ENCODE assay signal across 16 mouse cellular contexts in genomic region chr17:30056226-30056625, GRCm38 (mm10). TPM values are rescaled to one million over a fixed set of nuclear protein-coding genes. Genes with fewer than 3 reads are reported as not detected.
A peak's percentile ranks its signal among the peaks of the same experiment; 100 is the strongest.
DNase-seq lines count a peak whose midpoint lies in the region; ATAC-seq lines count a peak whose summit lies in the region.
"Had no signal": no experiment of that assay in that cellular context is flagged by ENCODE, and none has a peak within 500 bp of the region (broad histone marks: within the 10 kb centered on the region; RNA-seq: fewer than 3 reads in every experiment).

No protein-coding gene starts in this region.

- H3K4me1 ChIP-seq in kidney, embryonic 16.5 days (ENCODE audit: insufficient read depth, low read length): peaks cover 21% of the 10 kb centered on the region

- no peak for ATAC-seq in kidney, embryonic 16.5 days (ENCODE audit: low FRiP score, low TSS enrichment)

- H3K4me2 ChIP-seq in kidney, embryonic 16.5 days (replicated peaks; ENCODE audit: low read depth, low read length): no peak overlapping the region
- H3K4me2 ChIP-seq: embryonic facial prominence, embryonic 12.5 days; heart, embryonic 15.5 days; hindbrain, embryonic 15.5 days had no signal

- no peaks in the 10 kb centered on the region for H3K9me3 ChIP-seq in kidney, embryonic 16.5 days (ENCODE audit: low read length)
- H3K9me3 ChIP-seq: embryonic facial prominence, embryonic 12.5 days; heart, embryonic 15.5 days; hindbrain, embryonic 15.5 days had no signal

- 82% methylated on average over 5 of the region's 5 CpGs for WGBS in kidney, embryonic 16.5 days

- H3K27me3 ChIP-seq in kidney, embryonic 16.5 days (ENCODE audit: insufficient read depth, low read length): no peaks in the 10 kb centered on the region
- H3K27me3 ChIP-seq: embryonic facial prominence, embryonic 12.5 days; heart, embryonic 15.5 days; hindbrain, embryonic 15.5 days had no signal

- H3K9ac ChIP-seq in kidney, embryonic 16.5 days (replicated peaks; ENCODE audit: low read length): no peak overlapping the region
- H3K9ac ChIP-seq: embryonic facial prominence, embryonic 12.5 days; heart, embryonic 15.5 days; hindbrain, embryonic 15.5 days had no signal

- no peak overlapping the region for H3K27ac ChIP-seq in kidney, embryonic 16.5 days (ENCODE audit: low read length)
- H3K27ac ChIP-seq: embryonic facial prominence, embryonic 12.5 days; heart, embryonic 15.5 days; hindbrain, embryonic 15.5 days; stomach, postnatal 0 days had no signal

- DNase-seq in gastrocnemius, adult 18-20 months (ENCODE audit: low spot score): peak; percentile 39
- no peak for DNase-seq in gastrocnemius, postnatal 10 days
- peak; percentile 27 for DNase-seq in kidney, adult 11 months
- DNase-seq in gastrocnemius, postnatal 25 days: peak; percentile 10
- DNase-seq in skeletal muscle tissue, adult 2 months (ENCODE audit: low read depth, low spot score): peak; percentile 21
- DNase-seq in spleen, adult 18-20 months: no peak
- DNase-seq: cerebellum, adult 11-12 months; layer of hippocampus, postnatal 36 days; lung, adult 2 months; midbrain, embryonic 14.5 days; thymus, postnatal 25 days had no signal

- H3K36me3 ChIP-seq in kidney, embryonic 16.5 days (ENCODE audit: insufficient read depth, low read length): peaks cover 5% of the 10 kb centered on the region; the same call in 1 of the 2 replicates
- H3K36me3 ChIP-seq: heart, embryonic 15.5 days; hindbrain, embryonic 15.5 days had no signal

- H3K4me3 ChIP-seq in kidney, embryonic 16.5 days (ENCODE audit: low read length): no peak overlapping the region
- H3K4me3 ChIP-seq: embryonic facial prominence, embryonic 12.5 days; heart, embryonic 15.5 days; hindbrain, embryonic 15.5 days had no signal

RNA-seq across cellular contexts. Expression of gene Zfand3, which starts 51.7 kb away (rescaled TPM):
- total RNA-seq in gastrocnemius, adult 18-20 months (2021): 100 to 1,000 TPM; 211 to 216 TPM
- 100 to 1,000 TPM; 111 to 119 TPM for total RNA-seq in gastrocnemius, postnatal 10 days (2021)
- 62.0 and 64.9 TPM in 2 replicates for polyA plus RNA-seq in kidney, embryonic 16.5 days (2015; fragmentation: Nextera tagmentation; extraction: Ambion mirVana)
- 100 to 1,000 TPM; 138 to 143 TPM for total RNA-seq in gastrocnemius, postnatal 25 days (2021)

Comparison
In these comparisons a context has a peak if more than half of its experiments do, and no peak if none do; other contexts are left out.
1. DNase-seq: peak in gastrocnemius, adult 18-20 months (single experiment), kidney, adult 11 months (single experiment), gastrocnemius, postnatal 25 days (single experiment) and skeletal muscle tissue, adult 2 months (single experiment); none in gastrocnemius, postnatal 10 days (single experiment) and spleen, adult 18-20 months (0 of 2).